Mouse (Mus musculus) urinary bladder, postnatal 14 days (tissue): ENCODE data around the gene Gm12184.
"Not testable (repeated sequence)": the region's sequence is repeated elsewhere in the genome, so short reads cannot be mapped to it uniquely, and the experiment has no call there.

ENCODE experiments used
- DNase-seq: peaks from one replicate; pipeline ENCODE4 v3.0.0; 2021; ENCODE audit warnings: low spot score

The Gm12184 gene

DNA sequence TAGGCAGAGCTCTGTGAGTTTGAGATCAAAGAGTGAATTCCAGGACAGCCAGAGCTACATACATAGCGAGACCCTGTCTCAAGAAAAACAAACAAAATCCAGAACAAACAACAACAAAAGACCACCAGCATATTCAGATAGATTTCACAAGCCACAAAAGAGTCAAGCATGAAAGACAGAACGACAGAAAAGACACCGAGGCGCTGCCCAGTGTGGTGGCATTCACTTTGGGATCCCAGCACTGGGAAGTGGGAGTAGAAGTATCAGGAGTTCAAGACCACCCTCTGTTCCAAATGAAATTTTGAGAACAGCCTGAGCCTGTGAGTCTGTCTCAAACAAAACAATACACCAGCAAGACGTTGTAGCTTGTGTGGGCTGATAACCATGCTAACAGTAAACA is 20.4 kb upstream of the Gm12184 start:
- no peak for DNase-seq

DNA sequence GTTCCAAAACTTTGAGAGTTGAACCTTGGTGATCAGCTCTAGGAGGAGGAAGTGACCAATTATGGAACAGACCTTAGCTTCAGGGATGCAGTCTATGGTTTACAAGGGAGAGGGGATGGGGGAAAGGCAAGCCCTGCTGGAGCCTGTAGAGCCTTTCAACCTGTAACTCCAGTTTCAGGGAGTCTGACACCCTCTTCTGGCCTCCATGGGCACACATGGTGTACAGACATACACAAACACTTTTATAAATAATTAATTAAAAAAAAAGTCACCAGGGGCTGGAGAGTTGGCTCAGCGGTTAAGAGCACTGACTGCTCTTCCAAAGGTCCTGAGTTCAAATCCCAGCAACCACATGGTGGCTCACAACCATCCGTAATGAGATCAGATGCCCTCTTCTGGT is 19.9 kb upstream of the Gm12184 start:
- not testable (repeated sequence) for DNase-seq

DNA sequence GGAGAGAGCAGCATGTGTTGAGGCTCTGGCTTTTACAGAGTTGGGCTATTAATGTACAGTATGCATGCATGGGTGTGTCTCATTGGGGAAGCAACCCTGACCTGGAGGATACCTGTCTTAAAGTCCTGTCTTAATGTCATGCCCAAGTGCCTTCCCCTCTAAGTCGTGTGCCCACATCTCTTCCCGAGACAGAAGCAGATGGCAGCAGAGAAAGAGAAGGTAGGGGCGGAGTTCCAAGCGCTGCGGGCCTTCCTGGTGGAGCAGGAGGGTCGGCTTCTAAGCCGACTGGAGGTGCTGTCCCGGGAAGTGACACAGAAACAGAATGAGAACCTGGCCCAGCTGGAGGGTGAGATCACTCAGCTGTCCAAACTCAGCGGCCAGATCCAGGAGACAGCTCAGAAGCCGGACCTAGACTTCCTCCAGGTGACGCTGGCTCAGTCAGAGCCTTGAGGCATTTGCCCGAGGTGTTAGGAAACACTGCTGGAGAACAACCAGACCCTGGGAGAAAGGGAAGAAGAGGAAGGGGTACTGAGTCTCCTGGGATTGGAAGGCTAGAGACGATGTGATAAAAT is 18.9 kb upstream of the Gm12184 start:
- no peak for DNase-seq

DNA sequence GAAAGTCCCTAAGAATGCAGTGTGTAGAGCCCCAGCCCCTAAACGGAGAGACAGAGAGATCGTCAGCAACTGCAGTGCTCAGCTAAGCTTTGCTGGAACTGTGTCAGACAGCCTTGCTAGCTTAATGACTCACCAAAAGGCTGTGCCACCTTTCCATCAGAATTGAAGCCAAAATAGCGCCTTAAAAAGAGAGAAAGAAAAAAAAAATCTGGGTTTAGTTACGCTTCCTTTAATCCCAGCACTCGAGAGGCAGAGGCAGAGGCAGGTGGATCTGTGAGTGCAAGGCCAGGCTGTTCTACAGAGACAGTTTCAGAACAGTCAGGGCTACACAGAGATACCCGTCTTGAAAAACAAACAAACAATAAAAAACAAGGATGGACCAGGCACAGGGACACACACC is 17.9 kb upstream of the Gm12184 start:
- no peak for DNase-seq

DNA sequence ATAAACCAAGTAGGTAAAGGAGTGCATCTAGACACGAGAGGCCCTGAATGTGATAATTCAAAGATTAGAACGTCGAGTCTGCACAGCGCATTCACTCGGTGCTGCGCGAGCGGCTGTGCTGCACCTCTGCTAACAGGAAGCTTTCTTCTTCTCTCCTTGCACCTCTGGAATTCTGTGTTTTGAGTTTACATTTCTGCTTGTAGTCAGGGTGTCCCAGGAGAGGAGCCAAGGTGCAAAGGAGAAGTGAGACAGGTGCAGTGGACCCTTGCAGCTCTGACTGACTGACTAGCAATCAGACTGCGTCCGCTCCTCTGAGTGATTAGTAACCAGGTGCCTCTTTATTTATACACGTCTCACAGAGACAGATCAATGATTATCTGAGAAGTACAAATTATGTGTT is 16.7 kb upstream of the Gm12184 start:
- DNase-seq, result no peak

DNA sequence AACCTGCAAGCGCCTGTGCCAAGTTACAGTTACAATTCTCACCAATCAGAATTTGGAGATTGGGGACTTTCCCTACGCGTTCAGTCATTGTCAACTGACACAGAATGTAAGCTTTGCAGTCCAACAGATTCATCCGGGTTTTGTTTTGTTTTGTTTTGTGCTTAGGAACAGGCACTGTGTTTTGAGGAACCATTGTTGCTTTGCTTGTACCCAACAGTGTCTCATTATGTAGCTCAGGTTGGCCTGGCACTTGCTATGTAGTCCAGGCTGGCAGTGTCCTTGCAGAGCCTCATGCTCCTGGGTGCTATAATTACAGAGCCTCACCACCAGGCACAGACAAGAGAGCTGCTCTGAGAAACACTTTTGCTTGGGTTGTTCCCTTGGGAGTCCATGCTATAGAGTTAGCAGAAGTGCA is 15.9 kb upstream of the Gm12184 start:
- DNase-seq, result no peak

DNA sequence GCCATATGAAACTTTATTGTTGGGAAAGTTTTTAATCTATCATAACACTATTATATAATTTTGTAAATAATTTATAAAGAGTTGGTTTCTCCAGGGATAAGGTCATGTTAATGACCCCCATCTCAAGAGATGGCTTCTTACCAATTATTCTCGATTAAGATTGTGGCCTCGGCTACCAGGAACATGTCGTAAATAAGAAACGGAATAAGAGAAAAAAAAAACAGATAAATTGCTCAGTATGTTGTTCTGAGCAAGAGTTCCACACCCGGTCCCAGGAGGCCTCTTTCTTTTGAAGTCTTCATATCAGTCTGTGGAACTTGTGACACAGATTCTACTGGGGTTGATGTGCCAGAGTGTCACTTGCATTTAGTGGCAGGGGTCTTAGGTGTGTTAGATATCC is 14.8 kb upstream of the Gm12184 start:
- DNase-seq, result no peak

DNA sequence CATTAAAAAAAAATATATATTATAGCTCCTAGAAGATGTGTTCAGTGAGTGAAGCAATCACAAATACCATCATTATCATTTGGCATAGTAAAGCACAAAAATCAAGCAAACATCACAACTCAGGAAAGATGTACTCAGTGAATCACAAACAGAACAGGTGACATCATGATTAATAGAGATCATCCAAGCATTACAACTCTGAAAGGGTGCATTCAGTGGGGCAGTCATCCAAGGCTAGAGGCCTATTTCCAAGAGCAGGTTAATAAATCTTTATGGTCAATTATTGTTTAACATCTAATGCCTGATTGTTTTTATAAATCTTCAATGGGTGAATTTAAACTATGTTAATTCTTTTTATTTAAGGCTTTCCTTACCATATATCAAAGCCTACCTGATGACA is 14.3 kb upstream of the Gm12184 start:
- no peak for DNase-seq

DNA sequence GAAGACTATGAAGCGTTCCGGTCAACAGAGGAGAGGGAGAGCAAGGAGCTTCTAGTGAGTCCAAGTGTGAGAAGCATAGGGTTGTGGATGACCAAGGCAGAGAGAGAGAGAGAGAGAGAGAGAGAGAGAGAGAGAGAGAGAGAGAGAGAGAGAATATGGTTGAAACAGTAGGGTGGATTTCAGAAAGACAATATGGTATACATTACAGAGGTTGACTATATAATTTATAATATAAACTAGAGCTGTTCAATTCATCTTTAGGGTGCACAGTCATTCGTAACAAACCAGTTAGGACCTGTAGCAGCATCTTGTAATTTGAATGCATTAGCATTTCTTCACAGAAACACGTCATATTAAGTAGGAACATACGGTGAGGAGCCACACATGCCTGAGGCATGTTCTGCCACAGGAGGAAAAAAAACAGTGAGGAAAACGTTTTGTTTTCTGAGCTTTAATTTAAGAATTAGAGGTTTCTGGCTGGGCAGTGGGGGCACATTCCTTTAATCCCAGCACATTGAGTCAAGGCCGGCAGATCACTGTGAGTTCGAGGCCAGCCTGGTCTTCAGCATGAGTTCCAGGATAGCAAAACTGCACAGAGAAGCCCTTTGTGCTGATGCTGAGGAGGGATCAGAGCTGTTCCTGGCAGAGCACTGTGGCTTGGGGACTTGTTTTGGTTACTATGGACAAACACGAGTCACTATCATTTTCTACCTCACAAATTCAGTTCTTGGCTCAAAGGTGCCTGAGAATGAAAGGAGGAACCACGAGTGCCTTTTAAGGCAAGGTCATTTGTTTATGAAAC is 12.6 kb upstream of the Gm12184 start:
- no peak for DNase-seq

DNA sequence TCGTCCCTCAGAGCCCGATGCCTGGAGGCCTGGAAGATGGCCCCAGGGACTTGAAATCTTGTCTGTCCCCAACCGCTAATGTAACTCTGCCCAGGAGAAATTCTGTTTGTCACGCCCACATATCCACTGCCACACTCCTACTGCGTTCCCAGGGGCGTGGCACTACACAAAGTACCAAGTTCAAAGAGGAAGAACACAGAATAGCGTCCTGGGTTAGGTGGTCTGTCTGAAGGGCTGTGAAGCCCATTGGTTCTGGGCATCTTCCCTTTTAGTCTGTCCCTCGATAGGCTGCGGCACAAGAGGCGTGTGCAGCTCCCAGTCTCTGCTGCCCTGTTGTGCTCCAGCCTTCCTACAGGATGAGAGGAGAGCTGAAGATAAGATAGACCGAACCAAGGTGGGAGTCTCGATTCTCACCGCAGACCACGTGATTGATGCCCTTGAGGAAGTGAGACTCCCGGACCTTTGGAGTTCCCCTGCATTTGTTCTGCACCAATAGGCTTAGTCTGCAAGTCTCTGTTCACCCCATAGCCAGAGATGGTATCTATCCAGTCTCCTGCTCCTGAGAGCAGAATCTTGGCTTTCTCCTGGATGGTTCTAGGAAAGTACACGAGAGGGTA is 11.8 kb upstream of the Gm12184 start:
- DNase-seq, result no peak

DNA sequence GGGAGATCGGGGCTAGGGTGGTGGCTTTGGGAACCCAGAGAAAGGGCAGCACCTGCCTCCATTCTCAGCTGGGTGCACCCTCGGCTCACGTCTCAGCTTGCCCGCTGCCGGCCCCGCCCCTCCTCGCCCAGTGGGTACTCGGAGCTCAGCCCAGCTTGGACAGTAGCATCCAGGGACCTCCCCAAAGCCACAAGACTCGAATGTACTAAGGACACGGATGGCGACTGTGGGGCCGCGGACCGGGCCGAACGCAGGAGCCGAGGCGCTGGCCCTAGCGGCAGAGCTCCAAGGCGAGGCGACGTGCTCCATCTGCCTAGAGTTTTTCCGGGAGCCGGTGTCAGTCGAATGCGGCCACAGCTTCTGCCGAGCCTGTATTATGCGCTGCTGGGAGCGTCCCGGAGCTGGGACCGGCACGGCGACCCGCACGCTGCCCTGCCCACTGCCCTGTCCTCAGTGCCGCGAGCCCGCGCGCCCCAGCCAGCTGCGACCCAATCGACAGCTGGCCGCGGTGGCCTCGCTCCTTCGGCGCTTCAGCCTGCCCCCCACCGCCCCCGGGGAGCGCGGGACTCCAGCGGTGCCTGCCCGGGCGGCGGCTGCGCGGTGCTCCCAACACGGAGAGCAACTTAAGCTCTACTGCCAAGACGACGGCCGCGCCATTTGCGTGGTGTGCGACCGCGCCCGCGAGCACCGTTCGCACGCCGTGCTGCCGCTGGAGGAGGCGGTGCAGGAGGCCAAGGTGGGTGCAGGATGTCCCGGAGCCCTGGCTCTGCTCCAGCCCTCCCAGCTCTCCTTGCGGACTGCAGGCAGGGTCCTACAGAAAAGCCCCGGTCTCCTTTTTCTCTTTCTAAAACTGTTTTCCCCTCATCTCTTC is 11.1 kb upstream of the Gm12184 start:
- DNase-seq, result peak; percentile 82

DNA sequence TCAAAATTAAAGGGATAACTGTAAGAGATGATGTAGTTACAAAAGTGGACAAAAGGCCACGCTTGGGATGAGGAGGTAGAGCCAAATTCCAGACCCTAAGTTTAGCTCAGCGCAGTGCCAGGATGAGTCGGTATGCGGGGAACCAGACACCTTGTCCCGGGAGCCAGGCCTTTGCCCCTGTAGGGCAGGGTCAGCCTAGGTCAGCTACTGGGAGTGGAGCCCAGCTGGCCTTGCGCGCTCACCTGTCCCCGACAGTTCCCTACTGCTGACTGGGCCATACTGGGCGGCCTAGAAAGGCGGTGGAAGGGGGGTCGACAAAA is 10.5 kb upstream of the Gm12184 start:
- no peak for DNase-seq

DNA sequence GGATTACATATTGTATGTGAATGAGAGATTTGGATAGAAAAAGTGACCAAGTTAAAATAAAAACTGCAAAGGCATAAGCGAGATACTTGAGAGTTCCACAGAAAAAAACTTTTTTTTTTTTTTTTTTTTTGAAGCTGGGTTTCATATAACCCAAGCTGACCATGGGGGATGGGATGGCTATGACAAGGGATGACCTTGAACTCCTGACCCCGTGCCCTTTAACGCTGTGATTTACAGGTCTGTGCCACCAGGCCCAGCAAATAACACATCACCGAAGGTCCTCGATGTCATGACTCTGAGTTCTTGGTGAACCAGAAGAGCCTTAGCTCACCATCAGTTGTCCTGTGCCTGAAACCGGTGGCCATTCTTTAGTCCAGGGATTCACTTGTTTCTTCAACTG is 9.5 kb upstream of the Gm12184 start:
- DNase-seq, result no peak

DNA sequence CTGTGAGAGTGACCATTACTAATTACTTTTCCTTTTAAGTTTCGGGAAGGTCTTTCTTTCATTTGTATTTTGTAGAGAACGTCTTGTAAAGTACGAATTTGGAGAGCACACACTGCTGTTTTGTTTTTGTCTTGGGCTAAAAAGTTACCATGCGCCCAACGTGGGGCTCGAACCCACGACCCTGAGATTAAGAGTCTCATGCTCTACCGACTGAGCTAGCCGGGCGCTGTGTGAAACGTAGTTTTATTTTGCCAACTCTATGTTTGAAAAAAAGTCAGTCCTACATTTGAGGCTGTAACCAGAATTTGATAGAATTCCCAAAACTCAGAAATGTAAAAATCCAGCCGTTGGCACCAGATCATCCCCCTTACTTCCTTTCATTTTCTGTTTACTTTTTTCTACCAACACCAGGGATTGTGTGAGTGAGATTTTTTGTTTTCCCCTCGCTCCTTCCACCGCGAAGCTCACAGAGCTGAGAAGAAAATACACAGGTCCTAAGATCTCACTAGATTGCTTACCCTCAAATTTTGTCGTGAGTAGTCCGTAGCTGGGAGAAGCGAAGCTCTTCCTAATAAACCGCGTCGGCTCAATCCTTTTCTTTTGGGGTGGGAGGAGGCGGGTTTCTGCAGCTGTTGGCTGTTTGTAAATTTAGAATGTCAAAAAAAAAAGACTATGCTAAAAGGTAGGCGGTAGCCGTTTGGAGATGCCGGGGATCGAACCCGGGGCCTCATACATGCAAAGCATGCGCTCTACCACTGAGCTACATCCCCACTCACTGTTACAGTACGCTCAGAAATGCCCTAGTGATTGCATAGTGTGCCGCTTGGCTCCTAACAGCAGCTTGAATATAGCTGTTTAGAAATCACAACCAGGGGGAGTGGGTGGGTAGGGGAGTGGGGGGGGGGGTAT is 7.5 kb upstream of the Gm12184 start:
- peak; percentile 91 for DNase-seq

DNA sequence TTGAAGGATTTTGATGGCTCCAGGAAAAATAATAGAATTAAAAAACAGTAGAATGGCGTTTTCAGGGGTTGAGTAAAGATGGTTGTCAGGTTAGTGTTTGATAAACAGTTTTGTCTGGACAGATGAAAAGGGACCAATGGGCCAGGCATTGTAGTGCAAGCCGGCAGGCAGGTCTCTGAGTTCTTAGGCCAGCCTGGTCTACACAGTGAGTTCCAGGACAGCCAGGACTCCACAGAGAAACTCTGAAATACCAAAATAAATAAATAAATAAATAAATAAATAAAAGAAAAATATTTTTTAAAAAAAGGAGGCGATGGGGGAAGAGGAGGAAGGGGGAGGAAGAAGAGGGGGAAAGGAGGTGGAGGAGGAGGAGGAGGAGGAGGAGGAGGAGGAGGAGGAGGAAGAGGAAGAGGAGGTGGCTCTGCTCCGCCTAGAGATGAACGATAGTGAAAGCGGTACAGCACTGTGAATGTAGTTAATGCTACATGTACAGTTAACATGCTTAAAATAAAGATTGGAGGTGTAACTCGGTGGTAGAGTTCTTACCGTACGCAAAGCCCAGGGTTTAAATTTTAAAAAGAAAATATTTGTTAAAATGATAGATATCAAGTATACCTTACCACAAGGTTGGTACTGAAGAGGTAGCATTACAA is 6.7 kb upstream of the Gm12184 start:
- no peak for DNase-seq

DNA sequence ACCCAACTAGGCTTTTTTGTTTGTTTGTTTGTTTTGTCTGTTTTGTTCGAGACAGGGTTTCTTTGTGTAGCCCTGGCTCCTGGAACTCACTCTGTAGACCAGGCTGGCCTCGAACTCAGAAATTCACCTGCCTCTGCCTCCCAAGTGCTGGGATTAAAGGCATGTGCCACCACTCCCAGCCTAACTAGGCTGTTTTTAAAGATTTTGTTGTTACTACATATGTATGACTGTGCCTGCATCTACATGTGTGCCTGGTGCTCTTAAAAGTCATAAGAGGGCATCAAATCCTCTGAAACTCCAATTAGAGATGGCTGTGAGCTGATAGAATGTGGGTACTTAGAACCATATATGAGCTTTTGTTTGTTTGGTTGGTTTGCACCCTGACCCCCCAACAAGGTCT is 4.8 kb upstream of the Gm12184 start:
- no peak for DNase-seq

DNA sequence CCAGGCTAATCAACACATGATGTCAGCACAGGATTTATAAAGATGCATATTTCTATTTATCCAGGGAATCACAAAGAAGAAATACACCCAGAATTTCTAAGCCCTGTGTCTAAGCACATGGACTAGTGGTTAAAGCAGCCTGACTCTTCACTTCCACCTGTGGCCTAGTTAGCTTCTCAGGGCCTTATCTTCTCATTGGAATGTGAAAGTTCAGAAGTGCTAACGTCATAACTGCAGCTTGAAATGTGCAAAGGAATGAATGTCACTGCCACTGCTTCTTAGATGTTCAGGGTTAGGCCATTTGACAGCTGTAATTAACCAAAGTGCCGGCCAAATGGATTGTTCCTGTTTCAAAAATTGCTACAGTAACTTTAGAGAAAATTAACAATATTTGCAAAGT is 3.8 kb upstream of the Gm12184 start:
- no peak for DNase-seq

DNA sequence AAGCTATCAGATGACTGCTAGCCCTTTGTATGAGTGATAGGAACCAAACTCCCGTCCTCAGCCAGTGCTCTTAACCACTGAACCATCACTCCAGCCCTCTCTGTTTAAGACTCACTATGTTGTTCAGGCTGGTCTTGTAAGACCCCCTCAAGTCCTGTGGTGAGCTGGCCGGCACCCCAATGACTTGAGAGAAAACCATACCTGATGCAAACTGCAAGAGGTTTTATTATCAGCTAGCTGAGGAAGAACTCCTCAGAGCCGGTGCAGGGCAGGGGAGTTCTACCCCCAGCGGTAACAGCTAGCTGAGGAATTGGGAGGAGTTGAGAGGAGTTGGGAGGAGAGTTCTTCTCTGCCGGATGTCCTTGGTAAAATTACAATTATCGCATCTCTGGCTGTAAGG is 1.5 kb upstream of the Gm12184 start:
- no peak for DNase-seq

DNA sequence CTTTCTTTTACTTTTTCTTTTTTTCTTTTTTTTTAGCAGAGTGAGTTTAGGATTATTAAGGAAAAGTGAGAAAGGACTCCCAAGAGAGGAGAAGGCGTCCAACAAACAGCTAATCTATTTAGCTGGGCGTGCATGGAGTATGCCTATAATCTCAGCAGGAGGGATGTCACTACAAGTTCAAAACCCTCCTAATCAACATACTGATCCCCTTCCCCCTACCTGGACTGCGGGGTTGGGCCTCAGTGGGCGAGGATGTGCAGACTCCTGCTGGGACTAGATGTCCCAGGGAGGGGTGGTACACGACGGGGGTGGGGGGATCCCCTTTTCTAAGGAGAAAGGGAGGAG is 269 bp upstream of the Gm12184 start:
- no peak for DNase-seq

DNA sequence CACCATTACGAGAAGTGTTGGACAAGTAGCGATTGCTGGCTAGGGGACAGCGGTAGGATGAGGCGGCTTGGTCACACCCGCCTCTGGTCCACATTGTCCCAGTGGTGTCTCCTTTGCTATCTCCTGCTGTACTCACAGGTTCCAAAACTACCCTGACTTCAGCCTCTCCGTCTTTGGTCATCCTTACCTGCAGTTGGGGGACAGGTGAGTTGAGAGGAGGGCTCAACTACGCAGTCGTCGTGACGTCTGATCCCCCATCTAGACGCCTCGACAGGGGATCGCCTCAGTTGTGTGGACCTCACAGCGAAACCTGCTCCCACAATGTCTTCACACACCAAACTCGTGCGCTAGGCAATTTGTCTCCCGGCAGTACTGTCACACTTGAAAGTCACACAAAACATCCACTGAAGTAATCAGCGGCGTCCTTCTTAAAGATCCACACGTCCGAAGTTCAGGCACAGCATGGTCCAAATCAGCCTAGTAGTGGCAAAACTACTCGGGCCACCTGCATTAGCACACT is 2.1 kb downstream of the Gm12184 start:
- DNase-seq, result no peak

DNA sequence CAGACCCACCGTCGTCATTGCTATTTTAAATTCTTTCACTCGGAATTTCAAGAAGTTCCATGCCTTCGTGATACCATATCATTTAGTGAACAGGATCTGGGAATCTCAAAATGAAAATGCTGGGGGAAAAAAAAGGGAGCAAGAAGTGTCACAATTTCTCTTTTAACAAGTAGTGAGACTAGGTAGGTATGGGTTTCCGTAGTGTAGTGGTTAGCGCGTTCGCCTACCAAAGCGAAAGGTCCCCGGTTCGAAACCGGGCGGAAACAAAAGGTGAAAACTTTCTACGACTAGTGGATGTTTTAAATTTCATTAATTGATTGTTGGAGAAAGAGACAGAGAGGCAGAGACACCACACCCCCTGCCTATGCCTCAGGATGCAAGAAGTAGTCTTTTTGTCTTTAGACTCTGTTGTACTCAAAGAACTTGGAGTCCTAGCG is 2.9 kb downstream of the Gm12184 start:
- no peak for DNase-seq
